Mouse (Mus musculus) megakaryocyte, adult 5-6 weeks (primary cell): ENCODE measurements around the gene Prkce. TPM values are rescaled to one million over a fixed set of nuclear protein-coding genes. Genes with fewer than 3 reads are reported as not detected.

ENCODE experiments used
- ATAC-seq: 2 replicates; pipeline ENCODE4 v1.8.0; 2016; ENCODE audit warnings: mild to moderate bottlenecking, inconsistent platforms; ENCODE audit not compliant: poor library complexity, severe bottlenecking
- total RNA-seq, 2 experiments: library from RNA; stranded (forward) in 1 of 2; stranded (reverse) in 1 of 2; fragments of 153-499, 151-499 nt in 1 of 2; fragments of 221-1000, 200-1000 nt in 1 of 2; gene quantifications; 2 replicates each; pipeline versions ENCODE4 v1.2.3 to v1.2.4; 2015 to 2017

Gene Prkce
- total RNA-seq, 2 experiments from 2014 or later, result 3.5 to 8.1 TPM

- ATAC-seq, result no peak
Observed at GRCm38 (mm10) chr17:86404795-86405501, 237.4 kb downstream of the Prkce start.

GRCm38 (mm10) chr17:86405644-86406043 is 238.1 kb downstream of the Prkce start:
- no peak for ATAC-seq

- no peak for ATAC-seq
Observed at GRCm38 (mm10) chr17:86407921-86408613, 240.5 kb downstream of the Prkce start.

- no peak for ATAC-seq
Observed at GRCm38 (mm10) chr17:86408614-86409006, 241.0 kb downstream of the Prkce start.

GRCm38 (mm10) chr17:86409485-86409884 is 241.9 kb downstream of the Prkce start:
- peak; percentile 66 for ATAC-seq

- ATAC-seq, result no peak
Observed at GRCm38 (mm10) chr17:86410496-86410895, 242.9 kb downstream of the Prkce start.

- ATAC-seq, result no peak
Observed at GRCm38 (mm10) chr17:86412141-86412540, 244.6 kb downstream of the Prkce start.

- ATAC-seq, result no peak
Observed at GRCm38 (mm10) chr17:86414608-86415007, 247.0 kb downstream of the Prkce start.

- no peak for ATAC-seq
Observed at GRCm38 (mm10) chr17:86415989-86416388, 248.4 kb downstream of the Prkce start.

GRCm38 (mm10) chr17:86418334-86418733 is 250.7 kb downstream of the Prkce start:
- ATAC-seq, result no peak

GRCm38 (mm10) chr17:86419199-86419598 is 251.6 kb downstream of the Prkce start:
- no peak for ATAC-seq

GRCm38 (mm10) chr17:86420646-86421338 is 253.2 kb downstream of the Prkce start:
- ATAC-seq, result no peak

- no peak for ATAC-seq
Observed at GRCm38 (mm10) chr17:86422023-86422422, 254.4 kb downstream of the Prkce start.

- ATAC-seq, result no peak
Observed at GRCm38 (mm10) chr17:86429877-86430276, 262.3 kb downstream of the Prkce start.

GRCm38 (mm10) chr17:86433117-86433516 is 265.5 kb downstream of the Prkce start:
- ATAC-seq, result no peak

GRCm38 (mm10) chr17:86433813-86434212 is 266.2 kb downstream of the Prkce start:
- ATAC-seq, result no peak

- ATAC-seq, result no peak
Observed at GRCm38 (mm10) chr17:86434781-86435180, 267.2 kb downstream of the Prkce start.

- 0 out of 2 replicates have a peak, but pooled peaks have one; percentile 25 for ATAC-seq
Observed at GRCm38 (mm10) chr17:86435570-86435969, 268.0 kb downstream of the Prkce start.

- ATAC-seq, result no peak
Observed at GRCm38 (mm10) chr17:86435984-86436383, 268.4 kb downstream of the Prkce start.

GRCm38 (mm10) chr17:86436583-86437370 is 269.2 kb downstream of the Prkce start:
- peak; percentile 20; the same call in 1 of the 2 replicates for ATAC-seq
